Mouse (Mus musculus): ENCODE data around the gene S1pr3. TPM values are rescaled to one million over a fixed set of nuclear protein-coding genes. Genes with fewer than 3 reads are reported as not detected.

Gene S1pr3
- polyA plus RNA-seq, 1 experiment from 2014 or later, result 12.8 TPM

GRCm38 (mm10) chr13:51446550-51446949 lies 38.1 kb downstream of the S1pr3 start:
- Histone ChIP-seq H3K36me3 (ENCODE audit: control insufficient read depth, insufficient read depth, low read length) (no peaks in the 10 kb centered on the region), H3K27me3 (ENCODE audit: control insufficient read depth, insufficient read depth, low read length) (no peaks in the 10 kb centered on the region), H3K4me3 (replicated peaks; ENCODE audit: low read depth, low read length) (no peak overlapping the region), H3K4me2 (ENCODE audit: low read length) (no peak overlapping the region), H3K4me1 (ENCODE audit: control insufficient read depth, insufficient read depth, low read length) (no peaks in the 10 kb centered on the region), H3K9ac (replicated peaks; ENCODE audit: low read length) (no peak overlapping the region), H3K9me3 (ENCODE audit: control insufficient read depth, low read length) (no peaks in the 10 kb centered on the region), H3K27ac (replicated peaks; ENCODE audit: low read depth, low read length) (no peak overlapping the region)
- no peak for DNase-seq
- 82% methylated on average over 4 of the region's 4 CpGs for WGBS
- no peak for ATAC-seq (ENCODE audit: low FRiP score, low TSS enrichment)

GRCm38 (mm10) chr13:51456190-51456878 lies 47.9 kb downstream of the S1pr3 start:
- WGBS, result 53% methylated on average over 4 of the region's 4 CpGs

GRCm38 (mm10) chr13:51464294-51464693 lies 55.9 kb downstream of the S1pr3 start:
- H3K9ac ChIP-seq (replicated peaks; ENCODE audit: low read length), result no peak overlapping the region
- ATAC-seq (ENCODE audit: low FRiP score, low TSS enrichment) (no peak), DNase-seq (no peak)
- H3K27me3 ChIP-seq (ENCODE audit: control insufficient read depth, insufficient read depth, low read length), result no peaks in the 10 kb centered on the region
- WGBS, result 57% methylated on average over 4 of the region's 4 CpGs
- H3K36me3 ChIP-seq (ENCODE audit: control insufficient read depth, insufficient read depth, low read length), result no peaks in the 10 kb centered on the region
- no peaks in the 10 kb centered on the region for H3K9me3 ChIP-seq (ENCODE audit: control insufficient read depth, low read length)
- H3K4me1 ChIP-seq (ENCODE audit: control insufficient read depth, insufficient read depth, low read length), result no peaks in the 10 kb centered on the region
- H3K27ac ChIP-seq (replicated peaks; ENCODE audit: low read depth, low read length), result no peak overlapping the region
- H3K4me3 ChIP-seq (replicated peaks; ENCODE audit: low read depth, low read length), result no peak overlapping the region
- no peak overlapping the region for H3K4me2 ChIP-seq (ENCODE audit: low read length)

More at GRCm38 (mm10) chr13:51456190-51456878, 47.9 kb downstream of the S1pr3 start:
- no peak overlapping the region for H3K4me3 ChIP-seq (replicated peaks; ENCODE audit: low read depth, low read length)
- no peak overlapping the region for H3K9ac ChIP-seq (replicated peaks; ENCODE audit: low read length)
- no peaks in the 10 kb centered on the region for H3K9me3 ChIP-seq (ENCODE audit: control insufficient read depth, low read length)
- no peaks in the 10 kb centered on the region for H3K36me3 ChIP-seq (ENCODE audit: control insufficient read depth, insufficient read depth, low read length)
- H3K4me2 ChIP-seq (ENCODE audit: low read length), result no peak overlapping the region
- no peaks in the 10 kb centered on the region for H3K27me3 ChIP-seq (ENCODE audit: control insufficient read depth, insufficient read depth, low read length)
- no peaks in the 10 kb centered on the region for H3K4me1 ChIP-seq (ENCODE audit: control insufficient read depth, insufficient read depth, low read length)
- H3K27ac ChIP-seq (replicated peaks; ENCODE audit: low read depth, low read length), result no peak overlapping the region
- no peak for ATAC-seq (ENCODE audit: low FRiP score, low TSS enrichment)
- peak; percentile 49 for DNase-seq

GRCm38 (mm10) chr13:51466117-51466841 lies 57.8 kb downstream of the S1pr3 start:
- ATAC-seq (ENCODE audit: low FRiP score, low TSS enrichment), result no peak
- Histone ChIP-seq H3K4me1 (ENCODE audit: control insufficient read depth, insufficient read depth, low read length) (no peaks in the 10 kb centered on the region), H3K36me3 (ENCODE audit: control insufficient read depth, insufficient read depth, low read length) (no peaks in the 10 kb centered on the region), H3K4me2 (ENCODE audit: low read length) (no peak overlapping the region), H3K27me3 (ENCODE audit: control insufficient read depth, insufficient read depth, low read length) (no peaks in the 10 kb centered on the region), H3K9ac (replicated peaks; ENCODE audit: low read length) (no peak overlapping the region), H3K4me3 (replicated peaks; ENCODE audit: low read depth, low read length) (no peak overlapping the region), H3K9me3 (ENCODE audit: control insufficient read depth, low read length) (no peaks in the 10 kb centered on the region), H3K27ac (replicated peaks; ENCODE audit: low read depth, low read length) (no peak overlapping the region)
- no peak for DNase-seq
- 77% methylated on average over 14 of the region's 14 CpGs for WGBS

GRCm38 (mm10) chr13:51468697-51469250 lies 60.3 kb downstream of the S1pr3 start:
- Histone ChIP-seq H3K4me3 (replicated peaks; ENCODE audit: low read depth, low read length) (no peak overlapping the region), H3K36me3 (ENCODE audit: control insufficient read depth, insufficient read depth, low read length) (no peaks in the 10 kb centered on the region), H3K4me1 (ENCODE audit: control insufficient read depth, insufficient read depth, low read length) (no peaks in the 10 kb centered on the region), H3K27me3 (ENCODE audit: control insufficient read depth, insufficient read depth, low read length) (no peaks in the 10 kb centered on the region), H3K9me3 (ENCODE audit: control insufficient read depth, low read length) (no peaks in the 10 kb centered on the region), H3K4me2 (ENCODE audit: low read length) (no peak overlapping the region), H3K9ac (replicated peaks; ENCODE audit: low read length) (no peak overlapping the region), H3K27ac (replicated peaks; ENCODE audit: low read depth, low read length) (no peak overlapping the region)
- DNase-seq (peak; percentile 4), ATAC-seq (ENCODE audit: low FRiP score, low TSS enrichment) (no peak)
- 80% methylated on average over 17 of the region's 17 CpGs for WGBS

Other genes starting within 250 kb of the S1pr3 start
- gene Nxnl2, start 237.6 kb upstream of the S1pr3 start, polyA plus RNA-seq (2014; fragmentation: Nextera tagmentation; extraction: Ambion mirVana), result 1.3 TPM in 2 replicates
- 5.0 and 8.3 TPM in 2 replicates for gene Shc3, start 160.8 kb downstream of the S1pr3 start, polyA plus RNA-seq (2014; fragmentation: Nextera tagmentation; extraction: Ambion mirVana)
- gene Cks2, start 236.6 kb downstream of the S1pr3 start, polyA plus RNA-seq (2014; fragmentation: Nextera tagmentation; extraction: Ambion mirVana), result 48.1 and 69.3 TPM in 2 replicates
- 26.3 and 32.2 TPM in 2 replicates for gene Secisbp2, start 243.1 kb downstream of the S1pr3 start, polyA plus RNA-seq (2014; fragmentation: Nextera tagmentation; extraction: Ambion mirVana)